Mouse (Mus musculus): ENCODE results near the gene Lrrk1. TPM values are rescaled to one million over a fixed set of nuclear protein-coding genes. Genes with fewer than 3 reads are reported as not detected.

Gene Lrrk1
- polyA plus RNA-seq, 1 experiment from 2014 or later, result 2.7 TPM

GRCm38 (mm10) chr7:66178101-66178500, 210.0 kb downstream of the Lrrk1 start:
- 87% methylated on average over 6 of the region's 6 CpGs for WGBS
- Histone ChIP-seq H3K4me1 (replicated peaks; ENCODE audit: control insufficient read depth, insufficient read depth, low read length) (no peaks in the 10 kb centered on the region), H3K27me3 (replicated peaks; ENCODE audit: control insufficient read depth, insufficient read depth, low read length) (no peaks in the 10 kb centered on the region), H3K4me2 (ENCODE audit: low read length) (no peak overlapping the region), H3K4me3 (replicated peaks; ENCODE audit: low read length) (no peak overlapping the region), H3K9ac (replicated peaks; ENCODE audit: low read depth, low read length) (no peak overlapping the region), H3K36me3 (ENCODE audit: control insufficient read depth, insufficient read depth) (no peaks in the 10 kb centered on the region), H3K27ac (ENCODE audit: low read length) (no peak overlapping the region), H3K9me3 (ENCODE audit: control insufficient read depth, low read length) (no peaks in the 10 kb centered on the region)
- ATAC-seq, result no peak

- Histone ChIP-seq H3K27me3 (replicated peaks; ENCODE audit: control insufficient read depth, insufficient read depth, low read length) (no peaks in the 10 kb centered on the region), H3K4me3 (replicated peaks; ENCODE audit: low read length) (no peak overlapping the region), H3K36me3 (ENCODE audit: control insufficient read depth, insufficient read depth) (no peaks in the 10 kb centered on the region), H3K9me3 (ENCODE audit: control insufficient read depth, low read length) (no peaks in the 10 kb centered on the region), H3K4me1 (replicated peaks; ENCODE audit: control insufficient read depth, insufficient read depth, low read length) (no peaks in the 10 kb centered on the region), H3K4me2 (ENCODE audit: low read length) (no peak overlapping the region), H3K9ac (replicated peaks; ENCODE audit: low read depth, low read length) (no peak overlapping the region), H3K27ac (ENCODE audit: low read length) (no peak overlapping the region)
- ATAC-seq, result no peak
- WGBS, result 93% methylated on average over 4 of the region's 4 CpGs
Measured at GRCm38 (mm10) chr7:66176929-66177328, 211.2 kb downstream of the Lrrk1 start.

Small RNAs within 50 kb of the gene (microRNA-seq; reads per million reads assigned to microRNA genes)
- gene Mir7057, result not detected

Other genes with a start within 250 kb of the Lrrk1 start
- not detected in 2 replicates for gene Gm10974, start 22.4 kb downstream of the Lrrk1 start, polyA plus RNA-seq (2015; fragmentation: Nextera tagmentation; extraction: Ambion mirVana)
- gene Aldh1a3, start 39.2 kb upstream of the Lrrk1 start, polyA plus RNA-seq (2015; fragmentation: Nextera tagmentation; extraction: Ambion mirVana), result 4.8 and 7.3 TPM in 2 replicates

Measured in forebrain, embryonic 16.5 days (tissue).